ENCODE assay signal across 15 mouse cellular contexts in the genomic region with DNA sequence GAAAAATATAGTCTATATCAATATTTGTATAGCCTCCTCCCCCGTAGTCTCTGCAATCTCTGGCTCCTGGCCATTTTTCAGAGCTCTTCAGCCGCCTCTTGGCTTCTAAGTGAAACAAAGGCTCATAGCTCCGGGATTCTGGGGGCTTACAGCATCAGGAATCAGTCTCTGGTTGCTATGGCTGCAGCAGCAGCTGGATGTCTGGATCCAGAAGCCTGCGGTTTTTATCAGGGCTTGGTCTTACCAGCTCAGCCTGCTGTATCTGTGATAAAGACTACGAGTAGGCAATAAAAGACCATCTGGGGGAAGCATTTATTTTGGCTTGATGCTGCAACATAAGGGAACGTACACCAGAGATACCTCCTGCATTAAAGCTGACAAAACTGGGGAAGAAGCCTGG. TPM values are rescaled to one million over a fixed set of nuclear protein-coding genes. Genes with fewer than 3 reads are reported as not detected.
DNase-seq lines count a peak whose midpoint lies in the region; ATAC-seq lines count a peak whose summit lies in the region.
"Had no signal": no experiment of that assay in that cellular context is flagged by ENCODE, and none has a peak within 500 bp of the region (broad histone marks: within the 10 kb centered on the region; RNA-seq: fewer than 3 reads in every experiment).

No protein-coding gene starts in this region.

- H3K27me3 ChIP-seq in hindbrain, embryonic 12.5 days = no peaks in the 10 kb centered on the region
- H3K27me3 ChIP-seq in hindbrain, embryonic 11.5 days (ENCODE audit: control insufficient read depth, insufficient read depth, low read length) = no peaks in the 10 kb centered on the region
- no peaks in the 10 kb centered on the region for H3K27me3 ChIP-seq in forebrain, embryonic 16.5 days (replicated peaks; ENCODE audit: control insufficient read depth, insufficient read depth, low read length)
- peaks cover 39% of the 10 kb centered on the region for H3K27me3 ChIP-seq in midbrain, embryonic 10.5 days (ENCODE audit: low read depth, poor library complexity, severe bottlenecking)
- H3K27me3 ChIP-seq: neural tube, embryonic 12.5 days had no signal

- H3K4me1 ChIP-seq in hindbrain, embryonic 12.5 days = peaks cover 3% of the 10 kb centered on the region; the same call in 1 of the 2 replicates
- peaks cover 3% of the 10 kb centered on the region; the same call in 1 of the 2 replicates for H3K4me1 ChIP-seq in hindbrain, embryonic 11.5 days (replicated peaks; ENCODE audit: control insufficient read depth, insufficient read depth, low read length)
- H3K4me1 ChIP-seq in forebrain, embryonic 16.5 days (replicated peaks; ENCODE audit: control insufficient read depth, insufficient read depth, low read length) = peaks cover 16% of the 10 kb centered on the region
- peaks cover 38% of the 10 kb centered on the region for H3K4me1 ChIP-seq in midbrain, embryonic 10.5 days
- H3K4me1 ChIP-seq: neural tube, embryonic 12.5 days had no signal

- H3K9me3 ChIP-seq in hindbrain, embryonic 12.5 days (replicated peaks) = no peaks in the 10 kb centered on the region
- H3K9me3 ChIP-seq in hindbrain, embryonic 11.5 days (ENCODE audit: control insufficient read depth, low read length) = no peaks in the 10 kb centered on the region
- H3K9me3 ChIP-seq in forebrain, embryonic 16.5 days (ENCODE audit: control insufficient read depth, low read length) = no peaks in the 10 kb centered on the region
- H3K9me3 ChIP-seq in midbrain, embryonic 10.5 days (replicated peaks) = no peaks in the 10 kb centered on the region
- H3K9me3 ChIP-seq: neural tube, embryonic 12.5 days had no signal

- peak; percentile 63 for ATAC-seq in hindbrain, embryonic 12.5 days (ENCODE audit: low FRiP score)
- ATAC-seq in hindbrain, embryonic 11.5 days (ENCODE audit: low FRiP score) = no peak
- peak; percentile 74 for ATAC-seq in forebrain, embryonic 16.5 days
- no peak for ATAC-seq in cerebellum, adult (ENCODE audit: insufficient number of reproducible peaks, low FRiP score, low TSS enrichment)

- H3K27ac ChIP-seq in hindbrain, embryonic 12.5 days = peak overlapping the region; percentile 60
- no peak overlapping the region for H3K27ac ChIP-seq in hindbrain, embryonic 11.5 days (ENCODE audit: low read depth, low read length)
- peak overlapping the region; percentile 74 for H3K27ac ChIP-seq in forebrain, embryonic 16.5 days (ENCODE audit: low read length)
- 0 out of 2 replicates have a peak overlapping the region, but pooled peaks have one; percentile 13 for H3K27ac ChIP-seq in midbrain, embryonic 10.5 days (replicated peaks)
- H3K27ac ChIP-seq: heart, adult 2 months; left cerebral cortex, adult 2 months; liver, embryonic 14.5 days; neural tube, embryonic 12.5 days; stomach, postnatal 0 days had no signal

- H3K36me3 ChIP-seq in hindbrain, embryonic 12.5 days = no peaks in the 10 kb centered on the region
- H3K36me3 ChIP-seq in hindbrain, embryonic 11.5 days (ENCODE audit: control insufficient read depth, insufficient read depth, low read length) = no peaks in the 10 kb centered on the region
- no peaks in the 10 kb centered on the region for H3K36me3 ChIP-seq in forebrain, embryonic 16.5 days (ENCODE audit: control insufficient read depth, insufficient read depth)
- no peaks in the 10 kb centered on the region for H3K36me3 ChIP-seq in midbrain, embryonic 10.5 days
- H3K36me3 ChIP-seq: neural tube, embryonic 12.5 days had no signal

- DNase-seq in hindbrain, embryonic 11.5 days (ENCODE audit: low spot score) = no peak
- DNase-seq in MEL-GATA-1-ER (ENCODE audit: extremely low read depth, low read depth) = peak; percentile 51
- DNase-seq in midbrain, embryonic 10.5 days (ENCODE audit: low spot score) = peak; percentile 36
- DNase-seq in gastrocnemius, postnatal 25 days = no peak
- no peak for DNase-seq in layer of hippocampus, postnatal 10 days (ENCODE audit: low spot score in 2 of 2)
- DNase-seq: adrenal gland, adult 8-10 months; heart, adult 2 months; lung, postnatal 4 days had no signal

- no peak overlapping the region for H3K4me3 ChIP-seq in hindbrain, embryonic 12.5 days
- H3K4me3 ChIP-seq in hindbrain, embryonic 11.5 days (ENCODE audit: low read depth, low read length) = no peak overlapping the region
- H3K4me3 ChIP-seq in forebrain, embryonic 16.5 days (replicated peaks; ENCODE audit: low read length) = no peak overlapping the region
- no peak overlapping the region for H3K4me3 ChIP-seq in midbrain, embryonic 10.5 days
- H3K4me3 ChIP-seq: heart, adult 2 months; left cerebral cortex, adult 2 months; neural tube, embryonic 12.5 days had no signal

- H3K4me2 ChIP-seq in hindbrain, embryonic 12.5 days (replicated peaks) = no peak overlapping the region
- H3K4me2 ChIP-seq in hindbrain, embryonic 11.5 days (replicated peaks; ENCODE audit: low read depth, low read length) = no peak overlapping the region
- no peak overlapping the region; the same call in 1 of the 2 replicates for H3K4me2 ChIP-seq in forebrain, embryonic 16.5 days (ENCODE audit: low read length)
- H3K4me2 ChIP-seq: neural tube, embryonic 12.5 days had no signal

- 28% methylated on average over 6 of the region's 6 CpGs for WGBS in hindbrain, embryonic 12.5 days
- WGBS in hindbrain, embryonic 11.5 days = 29% methylated on average over 6 of the region's 6 CpGs
- WGBS in forebrain, embryonic 16.5 days = 27% methylated on average over 6 of the region's 6 CpGs
- 32% methylated on average over 6 of the region's 6 CpGs for WGBS in midbrain, embryonic 10.5 days

- H3K9ac ChIP-seq in hindbrain, embryonic 12.5 days = no peak overlapping the region
- no peak overlapping the region for H3K9ac ChIP-seq in hindbrain, embryonic 11.5 days (ENCODE audit: low read depth, low read length)
- no peak overlapping the region for H3K9ac ChIP-seq in forebrain, embryonic 16.5 days (replicated peaks; ENCODE audit: low read depth, low read length)
- H3K9ac ChIP-seq: liver, embryonic 14.5 days; neural tube, embryonic 12.5 days had no signal

RNA-seq across cellular contexts. Expression of a gene that starts 1.8 kb away (rescaled TPM):
- 69.7 and 73.9 TPM in 2 replicates for polyA plus RNA-seq in hindbrain, embryonic 12.5 days (2016; fragmentation: Nextera tagmentation; extraction: Ambion mirVana)
- polyA plus RNA-seq in hindbrain, embryonic 11.5 days (2014; fragmentation: Nextera tagmentation; extraction: Ambion mirVana) = 29.0 and 30.7 TPM in 2 replicates
- polyA plus RNA-seq in forebrain, embryonic 16.5 days (2015; fragmentation: Nextera tagmentation; extraction: Ambion mirVana) = 164 and 300 TPM in 2 replicates
- 11.1 and 30.5 TPM in 2 replicates for polyA plus RNA-seq in midbrain, embryonic 10.5 days (2016; fragmentation: Nextera tagmentation; extraction: Ambion mirVana)
- total RNA-seq in gastrocnemius, postnatal 25 days (2021) = not detected
- total RNA-seq in layer of hippocampus, postnatal 10 days (2021) = 10 to 100 TPM; 73.2 to 74.0 TPM

Comparison
In these comparisons a context has a peak if more than half of its experiments do, and no peak if none do; other contexts are left out.
1. ATAC-seq: peak in hindbrain, embryonic 12.5 days (single experiment) and forebrain, embryonic 16.5 days (single experiment); none in hindbrain, embryonic 11.5 days (single experiment) and cerebellum, adult (single experiment).
2. DNase-seq: peak in MEL-GATA-1-ER (single experiment) and midbrain, embryonic 10.5 days (single experiment); none in hindbrain, embryonic 11.5 days (single experiment), gastrocnemius, postnatal 25 days (single experiment) and layer of hippocampus, postnatal 10 days (0 of 2).